Mouse (Mus musculus) MEL (cell line): ENCODE measurements around the gene P2ry6.

Experiments used
- CTCF ChIP-seq, 3 experiments: IDR thresholded peaks in 2 of 3; conservative IDR thresholded peaks in 1 of 3; 2 replicates each; pipeline ENCODE4 v1.5.1; 2011 to 2012; ENCODE audit warnings: low read length in 3 of 3, low read depth in 2 of 3, mild to moderate bottlenecking in 2 of 3, improper control_type of control experiment in 1 of 3, inconsistent platforms in 1 of 3, mixed read lengths in 1 of 3, moderate library complexity in 1 of 3; ENCODE audit not compliant: control insufficient read depth in 1 of 3, insufficient read depth in 1 of 3, poor library complexity in 1 of 3, severe bottlenecking in 1 of 3
- ELF1 ChIP-seq: IDR thresholded peaks from 2 replicates; pipeline ENCODE4 v1.6.1; 2014; ENCODE audit warnings: low read depth, mild to moderate bottlenecking, inconsistent platforms, low read length, improper control_type of control experiment, moderate library complexity
- MAX ChIP-seq: IDR thresholded peaks from 2 replicates; pipeline ENCODE4 v1.6.1; 2011; ENCODE audit warnings: low read length, improper control_type of control experiment
- SMC3 ChIP-seq: IDR thresholded peaks from 2 replicates; pipeline ENCODE4 v1.6.1; 2011; ENCODE audit warnings: low read depth, low read length, improper control_type of control experiment
- TBP ChIP-seq: IDR thresholded peaks from 2 replicates; pipeline ENCODE4 v1.8.0; 2011; ENCODE audit warnings: low read depth, low read length, improper control_type of control experiment

DNA sequence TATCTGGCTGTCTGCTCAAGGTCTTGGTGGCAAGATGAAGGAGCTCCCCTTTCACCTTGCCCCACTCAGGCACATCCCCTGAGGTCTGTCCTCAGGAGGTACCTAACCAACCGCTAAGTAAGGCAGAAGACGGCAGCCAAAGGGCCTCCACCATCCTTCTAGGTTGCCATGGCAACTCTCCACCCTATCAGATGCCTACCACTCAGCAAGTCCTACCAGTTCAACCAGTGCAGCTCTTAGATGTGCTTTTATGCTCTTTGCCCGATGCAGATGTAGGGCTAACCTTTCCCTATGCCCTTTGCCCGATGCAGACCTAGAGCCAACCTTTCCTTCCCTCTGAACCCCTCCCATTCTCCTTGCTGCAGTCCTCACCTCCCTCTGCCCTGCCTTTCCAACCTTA, 30.7 kb upstream of the P2ry6 start:
- TF ChIP-seq SMC3 (no peak), CTCF (IDR thresholded peaks at IDR 0.05 in 2 of 3, conservative IDR thresholded peaks at IDR 0.05 in 1 of 3; ENCODE audit: control insufficient read depth in 1 of 3, insufficient read depth in 1 of 3, low read depth in 2 of 3, low read length in 3 of 3, poor library complexity in 1 of 3, severe bottlenecking in 1 of 3) (no peak), MAX (no peak), TBP (no peak), ELF1 (no peak)
